Mouse (Mus musculus): ENCODE data around the gene Pnkp.

Pnkp gene

DNA sequence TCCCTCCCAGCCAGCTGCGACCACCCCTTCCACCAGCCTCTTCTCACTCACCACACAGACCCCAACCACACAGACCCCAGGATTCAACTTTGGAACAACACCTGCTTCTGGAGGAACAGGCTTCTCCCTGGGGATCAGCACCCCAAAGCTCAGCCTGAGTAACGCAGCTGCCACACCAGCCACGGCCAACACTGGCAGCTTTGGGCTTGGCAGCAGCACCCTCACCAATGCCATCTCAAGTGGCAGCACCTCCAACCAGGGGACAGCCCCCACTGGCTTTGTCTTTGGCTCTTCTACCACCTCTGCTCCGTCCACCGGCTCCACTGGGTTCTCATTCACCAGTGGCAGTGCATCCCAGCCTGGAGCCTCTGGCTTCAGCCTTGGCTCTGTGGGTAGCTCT, 28.2 kb upstream of the Pnkp start:
- no peak for DNase-seq

- no peak for DNase-seq
Observed at GRCm38 (mm10) chr7:44832763-44833162, 24.2 kb upstream of the Pnkp start.

GRCm38 (mm10) chr7:44835373-44836015, 21.4 kb upstream of the Pnkp start:
- no peak for DNase-seq

GRCm38 (mm10) chr7:44836016-44836404, 20.9 kb upstream of the Pnkp start:
- no peak for DNase-seq

DNA sequence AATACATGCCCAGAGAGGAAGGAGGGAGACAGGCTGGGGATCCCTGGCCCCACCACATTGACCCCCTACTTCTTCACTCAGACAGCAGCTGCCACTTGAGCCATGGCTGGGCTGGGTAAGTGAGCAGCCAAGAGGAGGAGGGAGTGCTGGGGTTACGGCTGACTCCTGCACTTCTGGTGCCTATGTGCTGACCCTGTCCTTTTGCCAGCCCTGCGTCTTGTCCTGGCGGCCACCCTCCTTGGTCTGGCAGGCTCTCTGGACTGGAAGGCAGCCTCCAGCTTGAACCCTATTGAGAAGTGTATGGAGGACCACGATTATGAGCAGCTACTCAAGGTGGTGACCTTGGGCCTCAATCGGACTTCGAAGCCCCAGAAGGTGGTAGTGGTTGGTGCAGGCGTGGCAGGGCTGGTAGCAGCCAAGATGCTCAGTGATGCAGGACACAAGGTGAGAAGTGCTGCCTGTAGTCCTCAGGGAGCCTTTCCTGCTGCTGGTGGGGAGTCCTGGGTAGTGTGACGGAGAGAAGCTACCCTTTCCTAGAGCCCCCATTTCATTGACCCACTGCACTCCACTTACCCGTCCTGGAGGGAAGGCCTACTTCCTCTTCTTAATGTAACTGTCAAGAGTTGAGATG, 20.4 kb upstream of the Pnkp start:
- DNase-seq, result no peak

DNA sequence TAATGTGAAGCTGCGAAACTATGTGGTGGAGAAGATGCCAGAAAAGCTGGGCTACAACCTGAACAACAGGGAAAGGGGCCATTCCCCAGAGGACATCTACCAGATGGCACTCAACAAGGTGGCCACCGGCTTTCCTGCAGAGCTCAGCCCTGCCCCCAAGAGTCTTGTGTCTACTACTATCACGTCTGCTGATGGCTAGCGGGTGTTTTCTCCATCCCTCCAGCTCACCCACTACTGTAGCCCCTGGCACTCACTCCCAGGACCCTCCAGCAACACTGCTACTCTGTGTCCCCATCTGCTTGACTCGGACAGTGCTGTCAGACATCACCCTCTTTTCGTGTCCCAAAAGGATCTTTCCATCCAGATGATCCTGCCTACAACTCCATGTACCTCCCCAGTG, 18.9 kb upstream of the Pnkp start:
- no peak for DNase-seq

DNA sequence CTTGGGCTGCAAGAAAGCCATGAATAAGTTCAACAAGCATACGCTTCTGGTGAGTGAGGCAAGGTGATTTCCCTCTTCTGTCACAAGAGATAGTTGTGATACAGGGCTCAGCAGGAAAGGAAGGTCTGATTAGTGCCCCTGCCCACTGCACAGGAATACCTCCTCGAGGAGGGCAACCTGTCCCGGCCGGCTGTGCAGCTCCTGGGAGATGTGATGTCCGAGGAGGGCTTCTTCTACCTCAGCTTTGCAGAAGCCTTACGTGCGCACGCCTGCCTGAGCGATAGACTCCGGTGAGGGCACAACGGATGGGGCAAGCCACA, 17.8 kb upstream of the Pnkp start:
- DNase-seq, result no peak

DNA sequence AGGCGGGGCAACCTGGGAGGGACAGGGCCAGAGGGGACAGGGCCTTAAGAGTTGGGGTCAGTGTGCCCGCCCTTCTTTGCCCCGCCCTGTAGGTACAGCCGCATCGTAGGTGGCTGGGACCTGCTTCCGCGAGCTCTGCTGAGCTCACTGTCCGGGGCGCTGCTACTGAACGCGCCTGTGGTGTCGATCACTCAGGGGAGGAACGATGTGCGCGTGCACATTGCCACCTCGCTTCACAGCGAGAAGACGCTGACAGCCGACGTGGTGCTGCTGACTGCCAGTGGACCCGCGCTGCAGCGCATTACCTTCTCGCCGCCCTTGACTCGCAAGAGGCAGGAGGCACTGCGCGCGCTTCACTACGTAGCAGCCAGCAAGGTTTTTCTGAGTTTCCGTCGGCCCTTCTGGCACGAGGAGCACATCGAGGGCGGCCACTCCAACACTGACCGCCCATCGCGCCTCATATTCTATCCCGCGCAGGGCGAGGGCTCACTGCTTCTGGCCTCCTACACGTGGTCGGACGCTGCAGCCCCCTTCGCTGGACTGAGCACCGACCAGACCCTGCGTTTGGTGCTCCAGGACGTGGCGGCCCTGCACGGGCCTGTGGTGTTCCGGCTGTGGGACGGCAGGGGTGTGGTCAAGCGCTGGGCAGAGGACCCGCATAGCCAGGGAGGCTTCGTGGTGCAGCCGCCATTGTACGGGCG, 17.3 kb upstream of the Pnkp start:
- peak; percentile 56 for DNase-seq

DNA sequence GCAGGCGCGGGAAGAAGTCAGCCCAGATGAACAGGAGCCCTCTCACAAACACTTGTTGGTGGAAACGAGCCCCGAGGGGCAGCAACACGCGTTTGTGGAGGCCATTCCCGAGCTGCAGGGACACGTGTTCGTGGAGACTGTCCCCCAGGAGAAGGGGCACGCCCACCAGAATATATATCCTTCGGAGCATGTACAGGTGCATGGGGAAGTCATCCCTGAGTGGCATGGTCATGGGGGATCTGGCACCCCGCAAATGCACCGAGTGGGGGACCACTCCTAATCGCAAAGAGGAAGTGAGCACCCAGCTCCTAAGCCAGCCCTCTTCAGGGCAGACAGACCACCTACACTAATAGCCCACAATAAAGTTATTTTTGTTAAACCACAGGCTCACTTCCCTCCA, 16.5 kb upstream of the Pnkp start:
- DNase-seq, result no peak

DNA sequence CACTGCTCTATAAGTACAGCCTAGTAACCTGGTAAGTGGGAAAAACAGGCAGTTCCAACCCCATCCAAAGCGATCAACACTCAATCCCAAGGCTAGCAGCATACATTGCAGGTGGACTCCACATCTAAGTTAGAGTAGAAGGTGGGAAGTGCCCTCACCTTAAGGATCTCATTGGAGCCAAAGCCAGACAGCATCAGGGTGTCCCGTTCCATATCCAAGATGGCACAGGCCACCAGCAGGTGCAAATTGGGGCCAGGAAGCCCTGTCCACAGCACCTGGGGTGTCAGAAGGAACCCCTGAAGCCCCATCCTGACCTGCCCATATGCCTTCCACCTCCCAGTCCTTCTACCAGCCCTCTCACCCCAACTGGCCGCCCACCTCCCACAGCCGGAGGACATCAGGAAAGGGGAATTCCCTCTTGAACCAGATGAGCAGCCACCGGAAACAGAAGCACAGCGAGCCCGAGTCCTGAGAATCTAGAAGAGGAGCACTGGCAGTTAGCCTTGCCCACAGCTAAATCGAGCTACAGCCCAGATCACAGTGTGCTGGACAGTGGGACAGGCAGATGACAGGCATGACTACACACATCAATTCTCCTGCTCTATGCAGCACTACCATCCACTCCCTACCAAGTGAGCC, 15.0 kb upstream of the Pnkp start:
- DNase-seq, result no peak

DNA sequence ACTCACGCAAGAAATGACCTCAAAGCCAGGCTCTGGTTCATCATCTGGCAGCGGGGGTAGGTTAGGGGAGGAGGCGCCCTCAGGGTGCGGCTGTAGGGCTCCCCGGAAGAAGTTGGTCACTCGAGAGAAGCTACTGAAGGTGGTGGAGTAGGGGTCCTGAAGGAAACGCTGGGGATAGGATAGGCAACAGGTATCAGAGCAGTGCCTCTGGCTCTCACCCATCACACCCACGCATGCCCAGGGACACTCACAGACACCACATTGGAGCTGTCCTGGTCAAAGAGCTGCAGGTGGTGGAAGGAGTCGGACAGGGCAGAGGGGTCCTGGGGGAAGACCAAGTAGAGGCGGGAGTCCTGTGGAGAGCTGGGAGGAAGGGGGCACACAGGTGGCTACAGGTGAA, 11.9 kb upstream of the Pnkp start:
- DNase-seq, result no peak

DNA sequence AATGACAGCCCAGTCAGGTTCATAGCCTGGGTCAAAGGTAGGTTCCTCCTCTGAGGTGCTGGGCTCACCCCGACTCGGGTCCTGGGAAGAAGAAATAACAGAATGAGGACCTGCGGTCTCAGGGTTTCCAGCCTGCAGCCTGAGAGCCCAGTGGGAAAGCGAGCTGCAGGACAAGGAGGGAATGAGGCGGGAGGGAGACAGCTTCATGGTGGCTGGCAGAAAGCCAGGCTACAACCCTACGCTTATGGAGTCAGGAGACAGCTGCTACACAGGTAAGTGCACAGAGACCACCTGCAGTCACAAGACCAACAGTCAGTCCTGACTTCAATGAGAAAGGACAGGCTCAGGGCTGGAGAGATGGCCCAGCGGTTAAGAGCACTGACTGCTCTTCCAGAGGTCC, 10.1 kb upstream of the Pnkp start:
- DNase-seq, result no peak

DNA sequence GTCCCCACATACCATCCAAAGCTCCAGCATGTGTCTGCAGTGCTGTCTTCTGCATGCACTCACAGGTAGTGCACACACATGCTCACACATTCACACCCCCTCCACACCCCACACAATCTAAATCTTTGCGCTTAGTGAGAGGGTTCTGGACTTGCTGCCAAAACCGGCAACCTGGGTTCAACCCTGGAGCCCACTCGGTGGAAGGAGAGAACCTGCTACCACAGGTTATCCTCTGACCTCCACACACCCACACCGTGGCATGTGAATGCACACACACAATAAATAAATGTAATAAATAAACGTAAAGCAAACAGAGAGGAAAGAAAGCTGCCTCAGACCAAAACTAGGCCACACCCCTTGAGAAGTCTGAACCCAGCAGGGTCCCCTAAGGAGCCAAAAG, 9.2 kb upstream of the Pnkp start:
- no peak for DNase-seq

DNA sequence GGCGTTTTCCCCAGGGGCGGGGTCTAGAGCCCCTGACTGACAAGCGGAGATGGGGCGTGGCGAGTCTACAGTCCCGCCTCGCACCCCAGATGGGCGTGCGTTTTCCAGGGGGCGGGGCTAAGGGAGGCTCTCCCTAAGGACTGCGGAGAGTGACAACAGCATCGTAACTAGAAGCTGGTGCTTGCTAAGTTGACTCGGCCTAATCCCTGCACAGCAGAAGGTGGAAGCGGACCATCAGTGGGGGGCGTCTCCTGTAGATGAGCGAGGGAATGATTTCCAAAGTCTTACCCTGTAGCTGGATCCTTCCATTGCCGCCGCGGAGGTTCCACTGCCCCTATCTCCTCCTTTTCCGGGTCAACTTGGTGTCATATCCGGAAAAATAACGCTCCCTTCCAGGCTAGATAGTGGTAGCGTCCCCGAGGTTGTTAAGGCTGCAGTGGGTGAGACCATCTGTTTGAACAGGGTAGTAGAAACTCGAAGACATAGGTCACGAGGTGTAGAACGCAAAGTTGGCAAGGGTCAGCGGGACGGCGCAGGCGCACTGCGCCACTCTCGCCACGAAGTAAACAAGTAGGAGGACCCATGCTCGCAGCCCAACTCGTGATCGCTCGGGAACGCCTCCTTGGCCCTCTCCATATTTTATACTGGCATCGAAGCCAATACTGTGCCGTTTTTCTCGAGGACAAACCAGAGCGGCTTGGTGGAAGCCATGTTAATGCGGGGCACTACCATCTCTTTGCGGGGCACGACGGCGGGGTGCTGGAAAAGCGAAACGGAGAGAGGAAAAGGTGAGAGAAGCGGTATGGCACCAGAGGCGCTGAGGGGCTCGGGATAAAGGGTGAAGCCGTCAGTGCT, 8.2 kb upstream of the Pnkp start, which contains the start of the genes Akt1s1 and Tbc1d17:
Akt1s1 (plus strand) TSS at position 431 of the 855 bp plus-strand sequence.
Tbc1d17 (minus strand) TSS at position 519 of the 855 bp plus-strand sequence.
- DNase-seq, result peak; percentile 100

- DNase-seq, result peak; percentile 93
Observed at GRCm38 (mm10) chr7:44849416-44850111, 7.4 kb upstream of the Pnkp start.

GRCm38 (mm10) chr7:44850146-44850545, 6.8 kb upstream of the Pnkp start:
- DNase-seq, result peak; percentile 78

- DNase-seq, result no peak
Observed at GRCm38 (mm10) chr7:44850789-44851624, 5.9 kb upstream of the Pnkp start.

DNA sequence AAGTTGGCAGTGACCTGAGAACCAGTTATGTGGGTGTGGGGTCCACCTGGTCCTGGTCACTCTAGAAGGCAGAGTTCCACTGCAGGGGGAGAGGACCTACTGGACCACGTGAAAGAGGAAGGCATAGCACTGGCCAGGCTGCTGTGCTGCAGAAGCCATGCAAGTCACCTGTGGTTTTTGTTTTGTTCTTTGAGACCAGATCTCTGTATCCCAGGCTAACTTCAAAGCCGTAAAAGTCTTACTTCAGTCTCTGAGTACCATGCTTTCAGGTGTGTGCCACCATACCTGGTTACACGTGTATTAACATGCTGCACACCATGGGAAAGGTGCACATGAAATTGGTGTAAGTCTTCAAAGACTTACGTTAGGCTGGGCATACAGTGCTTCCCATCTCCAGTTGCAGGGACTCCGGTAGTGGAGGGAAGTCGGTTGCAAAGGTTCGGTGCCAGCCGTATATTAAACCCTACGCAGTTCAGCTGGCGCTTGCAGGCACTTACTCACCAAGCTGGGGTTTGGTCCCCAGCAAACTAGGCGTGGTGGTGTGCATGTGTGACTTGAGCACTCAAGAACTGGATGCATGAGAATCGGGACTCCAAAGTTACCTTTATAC, 5.2 kb upstream of the Pnkp start:
- no peak for DNase-seq

DNA sequence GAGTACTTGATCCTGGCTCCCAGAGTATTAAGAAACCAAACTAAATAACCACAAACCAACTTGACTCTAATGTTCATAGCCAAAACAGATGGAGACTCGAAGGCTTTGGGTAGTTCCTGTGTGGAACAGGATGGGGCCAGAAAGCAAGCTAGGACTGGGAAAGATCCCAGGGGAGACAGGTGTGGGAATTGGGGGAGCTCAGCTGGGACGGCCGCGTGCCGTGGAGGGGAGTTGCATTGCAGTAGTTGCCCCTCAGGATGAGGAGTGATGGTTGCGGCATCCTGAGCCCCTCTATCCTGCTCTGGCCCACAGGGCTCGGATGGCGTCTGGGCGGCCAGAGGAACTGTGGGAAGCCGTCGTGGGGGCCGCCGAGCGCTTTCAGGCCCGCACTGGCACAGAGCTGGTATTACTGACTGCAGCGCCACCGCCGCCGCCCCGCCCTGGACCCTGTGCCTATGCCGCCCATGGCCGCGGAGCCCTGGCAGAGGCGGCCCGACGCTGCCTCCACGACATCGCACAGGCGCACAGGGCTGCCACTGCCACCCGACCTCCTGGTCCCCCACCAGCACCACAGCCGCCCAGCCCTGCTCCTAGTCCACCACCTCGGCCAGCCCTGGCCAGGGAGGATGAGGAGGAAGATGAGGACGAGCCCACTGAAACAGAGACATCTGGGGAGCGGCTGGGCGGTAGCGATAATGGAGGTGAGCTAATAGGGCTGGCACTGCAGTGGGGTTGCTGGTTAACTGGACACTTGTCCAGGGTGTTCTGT, 4.5 kb upstream of the Pnkp start:
- no peak for DNase-seq

DNA sequence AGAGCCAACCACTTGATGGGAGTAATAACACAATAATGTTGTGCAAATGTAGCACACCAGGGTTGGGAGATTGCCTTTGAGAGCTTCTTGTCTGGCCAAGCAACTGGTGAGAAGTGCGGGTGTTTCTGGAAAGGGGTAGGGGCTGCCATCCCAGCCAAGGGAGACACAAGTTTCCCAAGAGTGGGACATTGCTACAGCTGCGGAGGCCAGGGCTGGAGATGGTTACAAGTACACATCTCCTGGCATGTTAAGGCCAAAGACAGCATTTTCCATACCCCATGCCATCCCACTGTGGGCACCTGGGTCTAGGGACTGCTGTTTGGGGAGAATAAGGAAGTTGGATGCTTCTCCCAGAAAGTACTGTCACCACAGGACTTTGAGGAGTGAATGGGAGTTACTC, 3.9 kb upstream of the Pnkp start:
- no peak for DNase-seq
